Mouse (Mus musculus) cerebellum, adult 2 months (tissue): ENCODE data around the gene Ankle1. TPM values are rescaled to one million over a fixed set of nuclear protein-coding genes. Genes with fewer than 3 reads are reported as not detected.

Source experiments
- DNase-seq, 2 experiments: peaks; one replicate each; pipeline ENCODE4 v3.0.0; 2021
- H3K27ac ChIP-seq: fragments of 200-500 bp; 2 replicates; pipeline ENCODE4 v1.5.1; 2012; ENCODE audit warnings: low read length, control low read depth, inconsistent platforms; ENCODE audit not compliant: insufficient read depth
- H3K27me3 ChIP-seq: fragments of 200-500 bp; 2 replicates; pipeline ENCODE4 v1.6.1; 2012; ENCODE audit warnings: inconsistent platforms, mild to moderate bottlenecking, low read length, moderate library complexity; ENCODE audit not compliant: control insufficient read depth, insufficient read depth
- H3K4me1 ChIP-seq: fragments of 200-500 bp; 2 replicates; pipeline ENCODE4 v1.6.1; 2011; ENCODE audit warnings: low read length; ENCODE audit not compliant: control insufficient read depth, insufficient read depth
- H3K4me3 ChIP-seq: fragments of 200-500 bp; replicated peaks from 2 replicates; pipeline ENCODE3; 2011; ENCODE audit warnings: mild to moderate bottlenecking, low read depth, low read length, control low read depth; ENCODE audit not compliant: insufficient read depth
- CTCF ChIP-seq: fragments of 200-500 bp; IDR thresholded peaks from 2 replicates; pipeline ENCODE4 v1.5.1; 2011; ENCODE audit warnings: low read depth, mild to moderate bottlenecking, control low read depth, low read length, moderate library complexity, borderline replicate concordance; ENCODE audit not compliant: insufficient read depth
- POLR2A ChIP-seq: fragments of 200-500 bp; IDR thresholded peaks from 2 replicates; pipeline ENCODE4 v1.6.1; 2011; ENCODE audit warnings: low read length, control low read depth, borderline replicate concordance; ENCODE audit not compliant: insufficient read depth
- WGBS: fragments of 180-500 bp; shearing (Covaris S2); methylation state at CpG from one replicate; pipeline ENCODE4 v1.1.7; 2018; 5-methylcytosine and 5-hydroxymethylcytosine counted together
- polyA plus RNA-seq: library from polyadenylated mRNA; depleted of rRNA; stranded (reverse); fragments of >200 nt; gene quantifications from 2 replicates; pipeline ENCODE4 v1.2.3, GENCODE M21; 2012; rRNA removed

Ankle1 gene
- polyA plus RNA-seq, 1 experiment, result 0.43 TPM

DNA sequence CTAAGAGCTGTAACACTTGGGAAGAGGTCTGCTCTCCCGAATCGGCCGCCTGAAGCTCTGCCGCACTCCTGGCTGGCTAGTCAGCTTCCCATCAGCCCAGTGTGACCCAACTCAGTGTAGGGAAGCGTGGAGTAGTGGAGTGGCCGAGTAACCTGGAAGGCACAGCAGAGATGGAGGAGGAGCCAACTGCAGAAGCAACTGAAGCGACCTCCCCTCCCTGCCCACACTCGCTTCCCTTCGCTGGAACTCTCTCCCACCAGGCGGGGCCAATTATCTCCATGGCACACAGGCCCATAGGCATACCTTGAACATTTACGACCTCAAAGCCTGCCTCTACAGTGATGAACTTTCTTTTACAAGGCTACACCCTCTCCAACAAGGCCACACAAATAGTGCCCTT lies 46.0 kb downstream of the Ankle1 start:
- Histone ChIP-seq H3K27me3 (no peaks in the 10 kb centered on the region), H3K27ac (no peak overlapping the region), H3K4me3 (no peak overlapping the region), H3K4me1 (peaks cover 3% of the 10 kb centered on the region)
- no peak for TF ChIP-seq POLR2A
- TF ChIP-seq CTCF, result no peak
- no peak for DNase-seq
- 59% methylated on average over 11 of the region's 11 CpGs for WGBS

DNA sequence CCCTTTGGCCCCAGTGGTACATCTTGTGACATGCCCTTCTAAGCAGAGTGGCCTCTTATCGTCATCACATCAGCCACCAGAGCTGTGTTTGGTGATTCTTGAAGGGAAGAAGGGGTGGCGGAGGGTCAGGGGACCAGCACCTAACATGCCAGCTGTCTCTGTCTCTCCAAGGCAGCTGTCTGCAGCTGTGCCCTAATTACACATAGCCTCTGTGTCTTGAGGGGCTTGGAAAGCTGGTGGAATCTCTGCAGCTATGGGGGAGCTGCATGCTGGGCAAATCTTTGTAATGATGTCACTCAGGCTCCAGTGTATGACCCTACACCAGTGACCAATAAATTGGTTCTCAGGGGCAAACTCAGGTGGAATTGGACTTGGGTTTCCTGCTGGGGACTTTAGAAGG lies 46.9 kb downstream of the Ankle1 start:
- DNase-seq, result no peak
- Histone ChIP-seq H3K27ac (no peak overlapping the region), H3K4me3 (no peak overlapping the region), H3K27me3 (no peaks in the 10 kb centered on the region), H3K4me1 (peaks cover 8% of the 10 kb centered on the region)
- WGBS, result 88% methylated on average over 2 of the region's 2 CpGs
- no peak for TF ChIP-seq POLR2A
- no peak for TF ChIP-seq CTCF

DNA sequence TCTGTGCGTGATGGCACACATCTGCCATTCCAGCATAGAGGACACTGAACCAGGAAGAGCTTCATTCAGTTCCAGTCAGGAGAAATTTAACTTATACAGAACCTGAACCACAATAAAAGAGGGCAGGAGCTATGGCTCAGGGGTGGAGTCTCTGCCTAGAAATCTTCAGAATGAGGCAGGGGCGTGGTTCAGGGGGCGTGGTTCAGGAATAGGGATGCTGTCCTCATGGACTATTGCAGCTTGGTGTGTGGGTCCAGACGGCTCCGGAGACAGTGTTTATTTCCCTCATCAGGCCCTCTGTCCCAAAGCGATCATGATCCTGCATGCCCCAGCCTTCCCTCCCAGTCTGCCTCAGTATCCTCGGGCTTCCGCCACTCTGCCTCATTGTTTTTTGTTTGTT lies 48.9 kb downstream of the Ankle1 start:
- TF ChIP-seq CTCF (no peak), POLR2A (no peak)

GRCm38 (mm10) chr8:71456906-71457305 lies 51.1 kb downstream of the Ankle1 start:
- WGBS, result 45% methylated on average over 22 of the region's 22 CpGs

More for the DNA sequence above, 48.9 kb downstream of the Ankle1 start:
- WGBS, result 83% methylated on average over 8 of the region's 8 CpGs
- H3K27me3 ChIP-seq, result no peaks in the 10 kb centered on the region
- H3K4me3 ChIP-seq, result no peak overlapping the region
- DNase-seq, result no peak
- H3K4me1 ChIP-seq, result peaks cover 23% of the 10 kb centered on the region
- no peak overlapping the region for H3K27ac ChIP-seq

GRCm38 (mm10) chr8:71457659-71458270 lies 52.0 kb downstream of the Ankle1 start:
- H3K4me3 ChIP-seq, result no peak overlapping the region
- no peaks in the 10 kb centered on the region for H3K27me3 ChIP-seq
- no peak overlapping the region for H3K27ac ChIP-seq
- H3K4me1 ChIP-seq, result peaks cover 34% of the 10 kb centered on the region
- DNase-seq, result no peak
- TF ChIP-seq CTCF, result no peak
- no peak for TF ChIP-seq POLR2A
- 78% methylated on average over 20 of the region's 20 CpGs for WGBS

More at GRCm38 (mm10) chr8:71456906-71457305, 51.1 kb downstream of the Ankle1 start:
- Histone ChIP-seq H3K27me3 (no peaks in the 10 kb centered on the region), H3K4me1 (peaks cover 31% of the 10 kb centered on the region), H3K27ac (no peak overlapping the region), H3K4me3 (no peak overlapping the region)
- TF ChIP-seq POLR2A (no peak), CTCF (no peak)
- DNase-seq, result peak in 1 of 2 experiments; percentile 33

Other genes with a start within 250 kb of the Ankle1 start
- gene Myo9b, start 133.3 kb upstream of the Ankle1 start, polyA plus RNA-seq, result 27.5 and 28.9 TPM in 2 replicates
- gene Haus8, start 133.1 kb upstream of the Ankle1 start, polyA plus RNA-seq, result 15.4 and 17.6 TPM in 2 replicates
- 199 and 204 TPM in 2 replicates for gene Use1, start 39.2 kb upstream of the Ankle1 start, polyA plus RNA-seq
- gene Ocel1, start 34.7 kb upstream of the Ankle1 start, polyA plus RNA-seq, result 7.3 and 8.0 TPM in 2 replicates
- gene Nr2f6, start 24.1 kb upstream of the Ankle1 start, polyA plus RNA-seq, result 53.0 and 59.8 TPM in 2 replicates
- 9.5 and 9.7 TPM in 2 replicates for gene Ushbp1, start 10.2 kb upstream of the Ankle1 start, polyA plus RNA-seq
- gene Babam1, start 9.1 kb upstream of the Ankle1 start, polyA plus RNA-seq, result 163 and 179 TPM in 2 replicates
- 392 TPM in 2 replicates for gene Abhd8, start 57.6 kb downstream of the Ankle1 start, polyA plus RNA-seq
- gene Mrpl34, start 58.9 kb downstream of the Ankle1 start, polyA plus RNA-seq, result 68.5 and 75.4 TPM in 2 replicates
- 119 and 121 TPM in 2 replicates for gene Dda1, start 63.2 kb downstream of the Ankle1 start, polyA plus RNA-seq
- gene Ano8, start 80.0 kb downstream of the Ankle1 start, polyA plus RNA-seq, result 76.2 and 81.8 TPM in 2 replicates
- 33.3 and 34.7 TPM in 2 replicates for gene Gtpbp3, start 82.1 kb downstream of the Ankle1 start, polyA plus RNA-seq
- gene Plvap, start 105.7 kb downstream of the Ankle1 start, polyA plus RNA-seq, result 25.6 and 28.8 TPM in 2 replicates
- 0.08 and 0.10 TPM in 2 replicates for gene Ccdc194, start 119.7 kb downstream of the Ankle1 start, polyA plus RNA-seq
- gene Bst2, start 131.4 kb downstream of the Ankle1 start, polyA plus RNA-seq, result 13.6 and 17.3 TPM in 2 replicates
- 113 and 118 TPM in 2 replicates for gene Mvb12a, start 136.9 kb downstream of the Ankle1 start, polyA plus RNA-seq
- 0.21 and 0.26 TPM in 2 replicates for gene Tmem221, start 152.9 kb downstream of the Ankle1 start, polyA plus RNA-seq
- gene Nxnl1, start 160.6 kb downstream of the Ankle1 start, polyA plus RNA-seq, result 0.10 and 0.11 TPM in 2 replicates
- gene Slc27a1, start 162.9 kb downstream of the Ankle1 start, polyA plus RNA-seq, result 142 and 153 TPM in 2 replicates
- 42.5 and 42.8 TPM in 2 replicates for gene Pgls, start 186.2 kb downstream of the Ankle1 start, polyA plus RNA-seq
- gene Fam129c, start 191.6 kb downstream of the Ankle1 start, polyA plus RNA-seq, result 3.4 and 3.7 TPM in 2 replicates
- gene Colgalt1, start 205.0 kb downstream of the Ankle1 start, polyA plus RNA-seq, result 74.1 and 77.6 TPM in 2 replicates